Mouse (Mus musculus): ENCODE data around the gene Ubd. TPM values are rescaled to one million over a fixed set of nuclear protein-coding genes. Genes with fewer than 3 reads are reported as not detected.

Gene Ubd
- 2.6 and 2.9 TPM in 2 replicates for polyA plus RNA-seq (2012; ENCODE audit: insufficient read depth, insufficient read length, missing spikeins)

GRCm38 (mm10) chr17:37193656-37194055 is at the start of gene Ubd:
Ubd (plus strand) TSS chr17:37193892.
- H3K4me1 ChIP-seq (ENCODE audit: control insufficient read depth, insufficient read depth, insufficient read length, low read length), result peaks cover 4% of the 10 kb centered on the region; the same call in 1 of the 2 replicates
- H3K27ac ChIP-seq (replicated peaks; ENCODE audit: low read depth, low read length), result peak within 1 kb of the TSS; percentile 68; the same call in 1 of the 2 replicates
- H3K4me3 ChIP-seq (ENCODE audit: insufficient read depth, low read depth, low read length), result 0 out of 2 replicates have a peak within 1 kb of the TSS, but pooled peaks have one; percentile 17

- H3K4me1 ChIP-seq (ENCODE audit: control insufficient read depth, insufficient read depth, insufficient read length, low read length), result no peaks in the 10 kb centered on the region
- no peak within 1 kb of the TSS for H3K27ac ChIP-seq (replicated peaks; ENCODE audit: low read depth, low read length)
- H3K4me3 ChIP-seq (ENCODE audit: insufficient read depth, low read depth, low read length), result no peak within 1 kb of the TSS
Observed at GRCm38 (mm10) chr17:37161394-37161793, 32.3 kb upstream of the Ubd start, which contains the start of gene Olfr93. Olfr93 (minus strand) TSS chr17:37161494.

- Histone ChIP-seq H3K27ac (replicated peaks; ENCODE audit: low read depth, low read length) (peak overlapping the region; percentile 48), H3K4me3 (ENCODE audit: insufficient read depth, low read depth, low read length) (no peak overlapping the region), H3K4me1 (ENCODE audit: control insufficient read depth, insufficient read depth, insufficient read length, low read length) (no peaks in the 10 kb centered on the region)
Observed at GRCm38 (mm10) chr17:37185474-37185873, 8.2 kb upstream of the Ubd start.

- no peak overlapping the region for H3K27ac ChIP-seq (replicated peaks; ENCODE audit: low read depth, low read length)
- H3K4me1 ChIP-seq (ENCODE audit: control insufficient read depth, insufficient read depth, insufficient read length, low read length), result 0 out of 2 replicates have a peak, but pooled peaks cover 2% of the 10 kb centered on the region
- H3K4me3 ChIP-seq (ENCODE audit: insufficient read depth, low read depth, low read length), result no peak overlapping the region
Observed at GRCm38 (mm10) chr17:37190711-37191110, 3.0 kb upstream of the Ubd start.

- H3K4me1 ChIP-seq (ENCODE audit: control insufficient read depth, insufficient read depth, insufficient read length, low read length), result peaks cover 4% of the 10 kb centered on the region; the same call in 1 of the 2 replicates
- no peak overlapping the region for H3K4me3 ChIP-seq (ENCODE audit: insufficient read depth, low read depth, low read length)
- H3K27ac ChIP-seq (replicated peaks; ENCODE audit: low read depth, low read length), result no peak overlapping the region
Observed at GRCm38 (mm10) chr17:37193032-37193431, 660 bp upstream of the Ubd start.

GRCm38 (mm10) chr17:37194782-37195181 is 1.1 kb downstream of the Ubd start:
- Histone ChIP-seq H3K27ac (replicated peaks; ENCODE audit: low read depth, low read length) (no peak overlapping the region), H3K4me1 (ENCODE audit: control insufficient read depth, insufficient read depth, insufficient read length, low read length) (peaks cover 4% of the 10 kb centered on the region; the same call in 1 of the 2 replicates), H3K4me3 (ENCODE audit: insufficient read depth, low read depth, low read length) (no peak overlapping the region)

GRCm38 (mm10) chr17:37196845-37197724 is 3.4 kb downstream of the Ubd start:
- Histone ChIP-seq H3K4me1 (ENCODE audit: control insufficient read depth, insufficient read depth, insufficient read length, low read length) (peaks cover 4% of the 10 kb centered on the region; the same call in 1 of the 2 replicates), H3K4me3 (ENCODE audit: insufficient read depth, low read depth, low read length) (peak overlapping the region; percentile 54), H3K27ac (replicated peaks; ENCODE audit: low read depth, low read length) (no peak overlapping the region)

GRCm38 (mm10) chr17:37200894-37201293 is 7.2 kb downstream of the Ubd start, which contains the start of gene Olfr94:
Olfr94 (minus strand) TSS chr17:37200994.
- Histone ChIP-seq H3K4me3 (ENCODE audit: insufficient read depth, low read depth, low read length) (no peak within 1 kb of the TSS), H3K27ac (replicated peaks; ENCODE audit: low read depth, low read length) (no peak within 1 kb of the TSS), H3K4me1 (ENCODE audit: control insufficient read depth, insufficient read depth, insufficient read length, low read length) (peaks cover 2% of the 10 kb centered on the region; the same call in 1 of the 2 replicates)

- Histone ChIP-seq H3K27ac (replicated peaks; ENCODE audit: low read depth, low read length) (no peak overlapping the region), H3K4me3 (ENCODE audit: insufficient read depth, low read depth, low read length) (no peak overlapping the region), H3K4me1 (ENCODE audit: control insufficient read depth, insufficient read depth, insufficient read length, low read length) (no peaks in the 10 kb centered on the region)
Observed at GRCm38 (mm10) chr17:37203206-37203916, 9.7 kb downstream of the Ubd start.

- Histone ChIP-seq H3K4me3 (ENCODE audit: insufficient read depth, low read depth, low read length) (no peak overlapping the region), H3K27ac (replicated peaks; ENCODE audit: low read depth, low read length) (no peak overlapping the region), H3K4me1 (ENCODE audit: control insufficient read depth, insufficient read depth, insufficient read length, low read length) (no peaks in the 10 kb centered on the region)
Observed at GRCm38 (mm10) chr17:37203917-37204236, 10.2 kb downstream of the Ubd start.

GRCm38 (mm10) chr17:37210884-37211768 is 17.4 kb downstream of the Ubd start:
- Histone ChIP-seq H3K27ac (replicated peaks; ENCODE audit: low read depth, low read length) (no peak overlapping the region), H3K4me1 (ENCODE audit: control insufficient read depth, insufficient read depth, insufficient read length, low read length) (no peaks in the 10 kb centered on the region), H3K4me3 (ENCODE audit: insufficient read depth, low read depth, low read length) (no peak overlapping the region)

- no peak within 1 kb of the TSS for H3K27ac ChIP-seq (replicated peaks; ENCODE audit: low read depth, low read length)
Observed at GRCm38 (mm10) chr17:37213018-37213417, 19.3 kb downstream of the Ubd start, which contains the start of gene Olfr95. Olfr95 (minus strand) TSS chr17:37213118.

GRCm38 (mm10) chr17:37218486-37218885 is 24.8 kb downstream of the Ubd start:
- Histone ChIP-seq H3K27ac (replicated peaks; ENCODE audit: low read depth, low read length) (no peak overlapping the region), H3K4me3 (ENCODE audit: insufficient read depth, low read depth, low read length) (no peak overlapping the region), H3K4me1 (ENCODE audit: control insufficient read depth, insufficient read depth, insufficient read length, low read length) (no peaks in the 10 kb centered on the region)

More at GRCm38 (mm10) chr17:37213018-37213417, 19.3 kb downstream of the Ubd start, which contains the start of gene Olfr95:
- Histone ChIP-seq H3K4me1 (ENCODE audit: control insufficient read depth, insufficient read depth, insufficient read length, low read length) (no peaks in the 10 kb centered on the region), H3K4me3 (ENCODE audit: insufficient read depth, low read depth, low read length) (no peak within 1 kb of the TSS)

- Histone ChIP-seq H3K4me1 (ENCODE audit: control insufficient read depth, insufficient read depth, insufficient read length, low read length) (no peaks in the 10 kb centered on the region), H3K27ac (replicated peaks; ENCODE audit: low read depth, low read length) (no peak within 1 kb of the TSS)
Observed at GRCm38 (mm10) chr17:37219846-37220245, 26.2 kb downstream of the Ubd start, which contains the start of gene Olfr96. Olfr96 (plus strand) TSS chr17:37220146.

More at GRCm38 (mm10) chr17:37219846-37220245, 26.2 kb downstream of the Ubd start, which contains the start of gene Olfr96:
- H3K4me3 ChIP-seq (ENCODE audit: insufficient read depth, low read depth, low read length), result no peak within 1 kb of the TSS
